Mouse (Mus musculus): Measurements from ENCODE around the gene Tsc22d1. TPM values are rescaled to one million over a fixed set of nuclear protein-coding genes. Genes with fewer than 3 reads are reported as not detected.
A peak's percentile ranks its signal among the peaks of the same experiment; 100 is the strongest.

The Tsc22d1 gene
- polyA plus RNA-seq (2014; fragmentation: Nextera tagmentation; extraction: Ambion mirVana), result 499 and 556 TPM in 2 replicates

GRCm38 (mm10) chr14:76414862-76415780 lies at the start of gene Tsc22d1:
Tsc22d1 (plus strand) TSS chr14:76414961.
- Histone ChIP-seq H3K9me3 (ENCODE audit: control insufficient read depth, low read length) (no peaks in the 10 kb centered on the region), H3K27me3 (replicated peaks; ENCODE audit: control insufficient read depth, insufficient read depth, low read length) (no peaks in the 10 kb centered on the region), H3K4me2 (ENCODE audit: low read depth, low read length) (peak within 1 kb of the TSS; percentile 80), H3K36me3 (ENCODE audit: control insufficient read depth, insufficient read depth, low read length) (peaks cover 27% of the 10 kb centered on the region), H3K9ac (ENCODE audit: low read depth, low read length) (peak within 1 kb of the TSS; percentile 97), H3K27ac (replicated peaks; ENCODE audit: low read depth, low read length) (peak within 1 kb of the TSS; percentile 98), H3K4me3 (ENCODE audit: low read depth, low read length) (peak within 1 kb of the TSS; percentile 87), H3K4me1 (ENCODE audit: control insufficient read depth, insufficient read depth, low read length) (peaks cover 33% of the 10 kb centered on the region)
- 3% methylated on average over 35 of the region's 128 CpGs for WGBS
- DNase-seq (ENCODE audit: low spot score) (no peak), ATAC-seq (ENCODE audit: low read depth) (peak; percentile 1)

GRCm38 (mm10) chr14:76373638-76374037 lies 41.1 kb upstream of the Tsc22d1 start:
- no peak for DNase-seq (ENCODE audit: low spot score)
- H3K4me2 ChIP-seq (ENCODE audit: low read depth, low read length), result no peak overlapping the region
- H3K27ac ChIP-seq (replicated peaks; ENCODE audit: low read depth, low read length), result no peak overlapping the region
- no peaks in the 10 kb centered on the region for H3K36me3 ChIP-seq (ENCODE audit: control insufficient read depth, insufficient read depth, low read length)
- H3K9me3 ChIP-seq (ENCODE audit: control insufficient read depth, low read length), result no peaks in the 10 kb centered on the region
- ATAC-seq (ENCODE audit: low read depth), result no peak
- no peaks in the 10 kb centered on the region for H3K27me3 ChIP-seq (replicated peaks; ENCODE audit: control insufficient read depth, insufficient read depth, low read length)
- H3K4me1 ChIP-seq (ENCODE audit: control insufficient read depth, insufficient read depth, low read length), result no peaks in the 10 kb centered on the region
- no peak overlapping the region for H3K4me3 ChIP-seq (ENCODE audit: low read depth, low read length)
- WGBS, result 84% methylated on average over 6 of the region's 6 CpGs
- H3K9ac ChIP-seq (ENCODE audit: low read depth, low read length), result no peak overlapping the region

- no peaks in the 10 kb centered on the region for H3K4me1 ChIP-seq (ENCODE audit: control insufficient read depth, insufficient read depth, low read length)
- H3K9me3 ChIP-seq (ENCODE audit: control insufficient read depth, low read length), result no peaks in the 10 kb centered on the region
- H3K4me3 ChIP-seq (ENCODE audit: low read depth, low read length), result no peak overlapping the region
- DNase-seq (ENCODE audit: low spot score) (peak; percentile 46), ATAC-seq (ENCODE audit: low read depth) (no peak)
- no peaks in the 10 kb centered on the region for H3K27me3 ChIP-seq (replicated peaks; ENCODE audit: control insufficient read depth, insufficient read depth, low read length)
- no peak overlapping the region for H3K27ac ChIP-seq (replicated peaks; ENCODE audit: low read depth, low read length)
- H3K9ac ChIP-seq (ENCODE audit: low read depth, low read length), result no peak overlapping the region
- no peak overlapping the region for H3K4me2 ChIP-seq (ENCODE audit: low read depth, low read length)
- 61% methylated on average over 6 of the region's 6 CpGs for WGBS
- H3K36me3 ChIP-seq (ENCODE audit: control insufficient read depth, insufficient read depth, low read length), result no peaks in the 10 kb centered on the region
These were observed 40.2 kb upstream of the Tsc22d1 start for GRCm38 (mm10) chr14:76374601-76375000.

GRCm38 (mm10) chr14:76376561-76376960 lies 38.2 kb upstream of the Tsc22d1 start:
- Histone ChIP-seq H3K27me3 (replicated peaks; ENCODE audit: control insufficient read depth, insufficient read depth, low read length) (no peaks in the 10 kb centered on the region), H3K4me2 (ENCODE audit: low read depth, low read length) (no peak overlapping the region), H3K9ac (ENCODE audit: low read depth, low read length) (no peak overlapping the region), H3K4me3 (ENCODE audit: low read depth, low read length) (no peak overlapping the region), H3K27ac (replicated peaks; ENCODE audit: low read depth, low read length) (no peak overlapping the region), H3K36me3 (ENCODE audit: control insufficient read depth, insufficient read depth, low read length) (no peaks in the 10 kb centered on the region), H3K9me3 (ENCODE audit: control insufficient read depth, low read length) (no peaks in the 10 kb centered on the region), H3K4me1 (ENCODE audit: control insufficient read depth, insufficient read depth, low read length) (no peaks in the 10 kb centered on the region)
- DNase-seq (ENCODE audit: low spot score) (no peak), ATAC-seq (ENCODE audit: low read depth) (no peak)
- 69% methylated on average over 5 of the region's 5 CpGs for WGBS

- H3K27me3 ChIP-seq (replicated peaks; ENCODE audit: control insufficient read depth, insufficient read depth, low read length), result no peaks in the 10 kb centered on the region
- no peak overlapping the region for H3K27ac ChIP-seq (replicated peaks; ENCODE audit: low read depth, low read length)
- DNase-seq (ENCODE audit: low spot score), result no peak
- no peaks in the 10 kb centered on the region for H3K4me1 ChIP-seq (ENCODE audit: control insufficient read depth, insufficient read depth, low read length)
- ATAC-seq (ENCODE audit: low read depth), result no peak
- no peaks in the 10 kb centered on the region for H3K36me3 ChIP-seq (ENCODE audit: control insufficient read depth, insufficient read depth, low read length)
- no peak overlapping the region for H3K9ac ChIP-seq (ENCODE audit: low read depth, low read length)
- 94% methylated on average over 3 of the region's 3 CpGs for WGBS
- H3K9me3 ChIP-seq (ENCODE audit: control insufficient read depth, low read length), result no peaks in the 10 kb centered on the region
- H3K4me3 ChIP-seq (ENCODE audit: low read depth, low read length), result no peak overlapping the region
- H3K4me2 ChIP-seq (ENCODE audit: low read depth, low read length), result no peak overlapping the region
These were observed 35.4 kb upstream of the Tsc22d1 start for GRCm38 (mm10) chr14:76379411-76379810.

GRCm38 (mm10) chr14:76388025-76388424 lies 26.7 kb upstream of the Tsc22d1 start:
- Histone ChIP-seq H3K36me3 (ENCODE audit: control insufficient read depth, insufficient read depth, low read length) (no peaks in the 10 kb centered on the region), H3K9ac (ENCODE audit: low read depth, low read length) (no peak overlapping the region), H3K4me2 (ENCODE audit: low read depth, low read length) (no peak overlapping the region), H3K27me3 (replicated peaks; ENCODE audit: control insufficient read depth, insufficient read depth, low read length) (no peaks in the 10 kb centered on the region), H3K4me1 (ENCODE audit: control insufficient read depth, insufficient read depth, low read length) (no peaks in the 10 kb centered on the region), H3K27ac (replicated peaks; ENCODE audit: low read depth, low read length) (no peak overlapping the region), H3K4me3 (ENCODE audit: low read depth, low read length) (no peak overlapping the region), H3K9me3 (ENCODE audit: control insufficient read depth, low read length) (no peaks in the 10 kb centered on the region)
- DNase-seq (ENCODE audit: low spot score) (no peak), ATAC-seq (ENCODE audit: low read depth) (no peak)
- WGBS, result 81% methylated on average over 7 of the region's 7 CpGs

GRCm38 (mm10) chr14:76398251-76398650 lies 16.5 kb upstream of the Tsc22d1 start:
- Histone ChIP-seq H3K4me2 (ENCODE audit: low read depth, low read length) (no peak overlapping the region), H3K4me1 (ENCODE audit: control insufficient read depth, insufficient read depth, low read length) (no peaks in the 10 kb centered on the region), H3K36me3 (ENCODE audit: control insufficient read depth, insufficient read depth, low read length) (no peaks in the 10 kb centered on the region), H3K27ac (replicated peaks; ENCODE audit: low read depth, low read length) (no peak overlapping the region), H3K9me3 (ENCODE audit: control insufficient read depth, low read length) (no peaks in the 10 kb centered on the region), H3K27me3 (replicated peaks; ENCODE audit: control insufficient read depth, insufficient read depth, low read length) (no peaks in the 10 kb centered on the region), H3K4me3 (ENCODE audit: low read depth, low read length) (no peak overlapping the region), H3K9ac (ENCODE audit: low read depth, low read length) (no peak overlapping the region)
- ATAC-seq (ENCODE audit: low read depth) (no peak), DNase-seq (ENCODE audit: low spot score) (no peak)

GRCm38 (mm10) chr14:76402574-76402973 lies 12.2 kb upstream of the Tsc22d1 start:
- no peak for ATAC-seq (ENCODE audit: low read depth)
- Histone ChIP-seq H3K9ac (ENCODE audit: low read depth, low read length) (no peak overlapping the region), H3K27ac (replicated peaks; ENCODE audit: low read depth, low read length) (no peak overlapping the region), H3K4me2 (ENCODE audit: low read depth, low read length) (no peak overlapping the region), H3K36me3 (ENCODE audit: control insufficient read depth, insufficient read depth, low read length) (no peaks in the 10 kb centered on the region), H3K9me3 (ENCODE audit: control insufficient read depth, low read length) (no peaks in the 10 kb centered on the region), H3K27me3 (replicated peaks; ENCODE audit: control insufficient read depth, insufficient read depth, low read length) (no peaks in the 10 kb centered on the region), H3K4me1 (ENCODE audit: control insufficient read depth, insufficient read depth, low read length) (no peaks in the 10 kb centered on the region), H3K4me3 (ENCODE audit: low read depth, low read length) (no peak overlapping the region)
- no peak for DNase-seq (ENCODE audit: low spot score)
- 88% methylated on average over 4 of the region's 4 CpGs for WGBS

- Histone ChIP-seq H3K36me3 (ENCODE audit: control insufficient read depth, insufficient read depth, low read length) (no peaks in the 10 kb centered on the region), H3K9me3 (ENCODE audit: control insufficient read depth, low read length) (no peaks in the 10 kb centered on the region), H3K9ac (ENCODE audit: low read depth, low read length) (no peak overlapping the region), H3K27ac (replicated peaks; ENCODE audit: low read depth, low read length) (no peak overlapping the region), H3K4me3 (ENCODE audit: low read depth, low read length) (no peak overlapping the region), H3K4me1 (ENCODE audit: control insufficient read depth, insufficient read depth, low read length) (no peaks in the 10 kb centered on the region), H3K27me3 (replicated peaks; ENCODE audit: control insufficient read depth, insufficient read depth, low read length) (no peaks in the 10 kb centered on the region), H3K4me2 (ENCODE audit: low read depth, low read length) (no peak overlapping the region)
- ATAC-seq (ENCODE audit: low read depth) (no peak), DNase-seq (ENCODE audit: low spot score) (no peak)
- WGBS, result 56% methylated on average over 8 of the region's 8 CpGs
These were observed 5.7 kb upstream of the Tsc22d1 start for GRCm38 (mm10) chr14:76409111-76409510.

Data from embryonic facial prominence, embryonic 14.5 days (tissue).